Mouse (Mus musculus) ES-Bruce4 (cell line): ENCODE data around the gene Zfp568.
A peak's percentile ranks its signal among the peaks of the same experiment; 100 is the strongest.

Experiments used
- CTCF ChIP-seq: IDR thresholded peaks from one replicate; pipeline ENCODE4 v1.8.1; 2011; ENCODE audit warnings: low read depth, low read length
- POLR2A ChIP-seq: IDR thresholded peaks from one replicate; pipeline ENCODE4 v1.8.1; 2011; ENCODE audit warnings: low read length; ENCODE audit not compliant: insufficient read depth

DNA sequence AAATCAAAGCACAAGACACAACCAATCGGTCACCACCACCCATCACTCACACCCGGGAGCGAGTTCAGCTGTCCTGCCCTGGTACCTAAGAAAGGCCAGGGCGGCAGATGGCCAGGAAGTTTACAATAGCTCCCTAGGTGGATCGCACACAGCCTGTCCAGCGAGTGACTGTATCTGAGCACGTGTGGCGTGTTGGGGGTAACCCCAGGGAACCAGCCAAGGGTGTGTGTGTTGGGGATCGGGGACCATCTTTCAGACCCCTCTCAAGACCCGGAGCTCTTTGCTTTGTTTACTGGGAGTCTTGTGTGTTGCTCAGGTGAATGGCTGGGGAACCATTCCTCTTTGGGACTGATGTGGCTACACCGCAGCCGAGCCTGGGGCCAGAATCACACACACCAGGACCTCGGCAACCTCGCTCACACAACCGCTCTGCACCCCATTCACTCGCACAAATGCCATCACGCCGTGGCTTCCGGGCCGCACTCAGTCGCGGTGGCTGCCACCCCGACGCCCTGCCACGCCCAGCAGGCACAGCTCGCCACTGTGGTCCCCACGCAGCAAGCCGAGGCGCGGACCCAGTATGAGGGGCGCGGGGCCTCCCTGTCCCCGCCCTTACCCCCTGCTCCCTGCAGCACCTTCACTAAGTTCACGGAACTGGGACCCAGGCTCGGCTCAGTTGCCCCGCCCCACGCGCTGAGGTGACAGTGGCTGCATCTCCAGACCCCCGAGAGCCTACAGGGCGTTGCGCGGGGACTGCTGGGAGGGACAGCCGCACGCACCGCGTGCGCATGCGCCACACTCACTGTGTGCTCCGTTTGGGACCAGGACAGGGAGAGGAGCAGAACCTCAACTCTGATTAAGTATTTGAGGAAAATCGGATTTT, 88.6 kb downstream of the Zfp568 start, which contains the start of gene Zfp82:
- TF ChIP-seq CTCF (no peak), POLR2A (peak; percentile 86)
